Mouse (Mus musculus) cerebellum, postnatal 4 days (tissue): ENCODE measurements around the gene Acvr1.

Experiments used
- DNase-seq, 2 experiments: peaks; one replicate each; pipeline ENCODE4 v3.0.0; 2022; ENCODE audit warnings: low spot score in 2 of 2, mixed read lengths in 1 of 2

Acvr1 gene

GRCm38 (mm10) chr2:58557045-58557845, 9.7 kb downstream of the Acvr1 start:
- no peak for DNase-seq

DNA sequence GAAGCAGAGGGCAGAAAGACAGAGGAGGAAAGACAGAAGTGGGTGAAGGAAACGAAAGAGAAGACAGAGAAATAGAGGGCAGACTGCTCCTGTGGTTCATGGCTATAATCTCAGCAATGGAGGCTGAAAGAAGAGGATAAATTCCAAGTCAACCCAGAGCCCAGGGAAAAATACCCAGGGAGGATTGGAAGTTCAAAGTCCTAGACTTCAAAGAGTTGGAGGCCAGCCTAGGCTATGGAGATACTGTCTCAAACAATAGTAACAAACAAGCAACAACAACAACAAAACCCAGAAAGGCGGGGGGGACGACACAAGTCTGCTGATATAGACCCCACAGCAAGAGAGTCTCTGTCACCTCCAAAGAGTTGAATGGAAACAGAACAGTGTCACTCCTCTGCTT, 14.7 kb downstream of the Acvr1 start:
- no peak for DNase-seq

GRCm38 (mm10) chr2:58551866-58552265, 15.1 kb downstream of the Acvr1 start:
- DNase-seq, result no peak

- no peak for DNase-seq
Measured at GRCm38 (mm10) chr2:58550488-58550887, 16.5 kb downstream of the Acvr1 start.

GRCm38 (mm10) chr2:58549960-58550359, 17.0 kb downstream of the Acvr1 start:
- no peak for DNase-seq

DNA sequence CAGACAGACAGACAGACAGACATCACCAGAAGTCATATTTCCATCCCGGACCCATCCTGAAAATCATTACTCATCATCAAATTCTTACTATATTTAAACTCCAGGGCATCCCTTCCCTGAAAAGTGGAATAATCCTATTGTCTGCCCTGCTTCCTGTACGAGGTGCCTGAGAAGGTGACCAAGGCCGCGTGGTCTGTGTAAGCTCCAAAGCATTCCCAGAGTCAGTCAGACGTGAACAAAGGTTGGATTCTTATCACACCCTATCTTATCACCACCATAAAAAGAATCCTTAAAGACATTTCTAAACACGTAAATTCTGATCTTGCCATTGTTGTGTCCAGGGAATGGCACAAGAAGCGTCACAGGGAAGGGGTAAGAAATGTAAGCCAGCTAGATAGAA, 18.0 kb downstream of the Acvr1 start:
- DNase-seq, result no peak

GRCm38 (mm10) chr2:58546264-58546663, 20.7 kb downstream of the Acvr1 start:
- DNase-seq, result no peak

- DNase-seq, result no peak
Measured at GRCm38 (mm10) chr2:58544368-58544767, 22.6 kb downstream of the Acvr1 start.

- DNase-seq, result no peak
Measured at GRCm38 (mm10) chr2:58543252-58543651, 23.7 kb downstream of the Acvr1 start.

- DNase-seq, result no peak
Measured at GRCm38 (mm10) chr2:58538196-58538595, 28.8 kb downstream of the Acvr1 start.

- no peak for DNase-seq
Measured at GRCm38 (mm10) chr2:58536796-58537195, 30.2 kb downstream of the Acvr1 start.

DNA sequence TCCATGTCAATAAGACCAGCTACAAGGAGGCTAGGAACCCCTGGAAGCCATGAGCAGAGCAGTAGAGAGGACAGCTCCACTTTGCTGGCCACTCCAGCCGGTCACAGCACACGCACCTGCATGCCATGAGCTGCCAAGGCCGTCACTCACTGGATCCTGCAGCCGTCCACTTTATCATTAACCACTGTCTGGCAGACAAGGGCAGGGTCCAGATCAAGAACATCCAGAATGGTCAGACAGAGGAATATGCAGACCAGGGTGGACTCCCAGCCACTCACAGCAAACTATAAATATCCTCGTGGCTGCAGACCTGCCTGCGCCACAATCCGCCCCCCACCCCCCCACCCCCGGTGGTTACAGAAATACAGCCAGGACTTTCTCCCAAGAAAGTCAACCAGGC, 31.7 kb downstream of the Acvr1 start:
- DNase-seq, result no peak

- DNase-seq, result no peak
Measured at GRCm38 (mm10) chr2:58534379-58534778, 32.6 kb downstream of the Acvr1 start.

- DNase-seq, result no peak
Measured at GRCm38 (mm10) chr2:58533521-58534001, 33.4 kb downstream of the Acvr1 start.

DNA sequence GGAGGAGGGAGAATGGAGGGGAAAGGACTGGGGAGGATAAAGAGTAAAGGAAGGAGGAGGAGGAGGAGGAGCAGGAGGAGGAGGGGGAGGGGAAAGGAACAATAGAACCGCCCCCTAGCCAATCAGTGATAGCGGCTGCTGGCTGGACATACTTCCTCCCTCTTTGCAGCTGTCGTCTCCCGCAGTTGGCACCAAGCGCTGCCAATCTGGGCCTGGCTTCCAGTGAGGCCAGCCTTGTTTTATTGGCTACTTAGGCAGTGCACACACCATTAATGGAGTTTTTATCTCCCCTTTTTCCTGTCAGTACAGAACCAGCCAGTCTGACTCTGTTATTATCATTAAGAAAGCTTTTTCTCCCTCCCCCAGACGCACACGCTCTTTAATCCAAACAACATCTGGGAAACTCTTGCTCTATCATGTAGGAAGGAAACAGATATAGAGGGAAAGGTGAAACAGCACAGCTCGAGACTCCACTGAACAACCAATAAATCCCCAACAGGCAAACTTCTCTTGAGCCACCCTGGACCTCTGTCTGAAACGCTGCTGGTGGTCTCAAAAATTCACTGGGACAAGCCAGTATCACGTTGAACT, 34.6 kb downstream of the Acvr1 start:
- DNase-seq, result peak; percentile 36 to 69

DNA sequence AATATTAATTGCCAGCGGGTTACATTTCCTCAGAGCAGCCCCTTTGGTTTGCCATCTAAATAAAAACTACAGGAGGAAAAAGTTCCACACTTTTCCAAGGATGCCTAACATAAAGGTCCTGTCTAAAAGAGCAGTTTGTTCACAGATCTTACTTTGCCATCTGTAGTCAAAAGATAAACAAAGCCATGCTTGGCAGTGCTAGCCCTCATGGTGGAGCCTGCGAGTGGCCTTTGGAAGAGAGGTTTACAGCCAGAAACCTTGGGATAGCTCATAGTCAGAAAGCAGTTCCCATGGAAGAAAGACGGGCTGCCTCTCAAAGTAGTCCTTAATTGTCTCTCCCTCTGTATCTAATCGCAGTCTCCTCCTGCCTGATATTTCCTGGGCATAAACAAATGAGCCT, 36.4 kb downstream of the Acvr1 start:
- no peak for DNase-seq

GRCm38 (mm10) chr2:58529860-58530440, 37.0 kb downstream of the Acvr1 start:
- no peak for DNase-seq

DNA sequence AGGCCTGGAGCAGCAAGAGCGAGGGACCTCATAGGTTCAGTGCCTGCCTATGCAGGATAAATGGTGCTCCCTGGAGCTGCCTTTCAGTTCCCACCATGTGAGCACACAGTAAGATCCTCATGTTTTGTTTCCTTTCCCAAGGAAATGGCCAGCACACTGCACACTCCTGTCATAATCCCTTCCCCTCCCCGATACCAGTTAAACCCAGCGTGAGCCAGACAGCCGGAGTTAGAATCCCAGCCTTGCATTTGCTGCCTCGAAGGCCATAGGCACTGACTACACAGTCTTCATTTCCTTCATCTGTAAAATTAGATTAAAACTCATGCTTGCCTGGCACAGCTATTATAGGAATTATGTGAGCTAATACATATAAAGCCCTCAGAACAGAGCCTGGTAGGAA, 37.6 kb downstream of the Acvr1 start:
- DNase-seq, result no peak

DNA sequence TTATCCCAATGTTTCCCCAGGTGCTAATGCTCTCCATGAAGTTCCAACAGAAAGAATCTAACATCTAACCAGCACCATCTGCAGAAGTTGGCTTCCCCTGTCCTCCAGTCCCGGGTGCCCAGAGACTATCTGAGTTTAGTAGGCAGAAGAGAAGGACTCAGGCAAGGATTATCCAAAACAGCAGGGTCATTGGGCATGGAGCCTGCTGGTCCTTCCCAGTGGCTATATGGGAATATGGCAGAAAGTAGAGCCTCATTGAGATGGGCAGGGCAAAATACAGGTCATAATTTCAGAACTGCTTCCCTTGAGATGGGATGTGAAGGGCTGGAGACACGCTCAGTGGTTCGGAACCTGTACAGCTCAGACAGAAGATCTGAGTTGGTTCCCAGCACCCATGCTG, 39.2 kb downstream of the Acvr1 start:
- no peak for DNase-seq

- no peak for DNase-seq
Measured at GRCm38 (mm10) chr2:58524356-58524755, 42.6 kb downstream of the Acvr1 start.

DNA sequence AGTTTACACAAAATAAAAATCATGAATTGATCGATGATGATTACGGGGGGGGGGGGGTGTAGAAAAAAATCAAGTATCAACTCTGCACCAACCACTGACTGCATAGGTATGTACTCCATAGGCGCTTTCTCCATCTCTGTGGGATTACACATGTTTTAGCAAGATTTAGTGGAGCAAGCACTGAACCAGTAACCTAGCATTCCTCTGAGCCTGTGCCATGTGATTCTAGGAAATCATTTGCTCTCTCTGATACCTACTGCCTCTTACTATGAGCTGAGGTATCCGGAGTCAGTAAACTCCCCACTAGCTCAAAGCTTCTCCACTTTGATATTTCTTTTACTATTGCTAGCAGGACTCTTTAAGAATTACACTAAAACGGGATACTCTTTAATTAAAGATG, 43.1 kb downstream of the Acvr1 start:
- no peak for DNase-seq

- DNase-seq, result no peak
Measured at GRCm38 (mm10) chr2:58523097-58523496, 43.9 kb downstream of the Acvr1 start.

DNA sequence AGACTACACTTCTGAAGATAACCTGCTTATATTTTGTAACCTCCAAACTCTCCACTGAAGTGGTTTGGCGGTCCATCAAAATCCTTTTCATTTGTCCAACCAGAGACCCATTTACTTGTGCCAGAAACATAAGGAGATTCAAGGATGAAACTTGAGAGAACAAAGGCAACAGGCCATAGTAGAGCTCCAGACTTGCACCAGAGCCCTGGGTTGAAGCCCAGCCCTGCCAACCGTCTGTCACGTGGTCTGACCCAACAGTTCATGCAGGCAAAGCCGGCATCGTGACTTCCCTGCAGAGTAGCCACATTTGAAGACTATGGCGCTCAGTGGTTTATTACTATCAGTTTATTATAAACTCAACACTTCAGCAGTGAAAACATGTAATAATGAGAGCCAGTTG, 45.3 kb downstream of the Acvr1 start:
- DNase-seq, result no peak
